Mouse (Mus musculus): ENCODE results near the gene Arpc4. TPM values are rescaled to one million over a fixed set of nuclear protein-coding genes. Genes with fewer than 3 reads are reported as not detected.

Arpc4 gene
- total and polyA plus RNA-seq, 3 experiments: 231 to 375 TPM; not detected in 1

DNA sequence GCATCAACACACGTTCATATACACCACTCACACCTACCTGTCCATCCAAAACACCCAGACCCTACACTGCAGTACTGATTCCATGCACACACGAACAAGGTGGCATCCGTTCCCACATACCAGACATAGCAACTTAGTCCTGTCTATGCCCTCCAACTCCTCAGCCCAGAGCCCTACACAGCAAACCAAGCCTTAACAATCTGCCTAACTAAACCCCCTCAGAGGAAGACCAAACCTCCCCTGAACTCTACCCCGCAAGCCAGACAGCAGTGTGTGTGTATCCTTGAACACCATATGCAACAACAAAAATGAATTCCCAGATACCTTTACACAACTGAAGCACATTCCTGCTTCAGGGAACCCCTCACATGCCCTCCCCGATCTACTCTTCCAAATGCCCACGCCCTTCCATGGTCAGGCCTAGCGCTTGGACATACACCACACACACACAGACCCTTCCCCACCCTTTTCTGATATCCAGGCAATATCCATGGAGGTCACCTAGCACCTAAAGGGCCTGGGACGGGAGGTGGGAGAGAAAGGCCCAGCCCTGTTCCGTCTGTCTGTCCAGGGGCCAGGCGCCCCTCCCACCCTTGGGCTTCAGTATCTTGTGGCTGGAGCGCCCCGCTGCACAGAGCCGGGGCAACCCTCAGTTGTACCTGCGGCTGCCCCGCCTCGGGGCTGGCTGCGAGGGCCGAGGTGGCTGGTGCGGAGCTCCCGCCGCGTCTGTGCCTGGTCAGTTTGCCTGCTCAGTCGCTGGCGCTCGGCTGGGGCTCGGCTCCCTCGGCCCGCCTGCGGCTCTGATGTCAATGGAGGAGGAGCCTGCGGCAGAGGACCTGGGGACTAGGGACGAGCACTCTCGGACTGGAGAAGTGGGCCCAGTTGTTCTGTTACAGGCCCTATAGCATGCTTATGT lies 34.5 kb upstream of the Arpc4 start, which contains the start of gene Camk1:
Gene Camk1, minus strand, starts transcription at position 808 of the 916 bp plus-strand sequence.
- DNase-seq (ENCODE audit: low read depth, low spot score): peak; percentile 67
- Histone ChIP-seq H3K36me3 (ENCODE audit: control insufficient read depth in 1 of 2, insufficient read depth in 2 of 2, low read length in 2 of 2) (peaks cover 0 to 6% of the 10 kb centered on the region in 2 experiments; a peak in 1 of 4 replicates), H3K9ac (ENCODE audit: control insufficient read depth, low read depth, low read length, poor library complexity, severe bottlenecking) (peak within 1 kb of the TSS; percentile 69), H3K27me3 (ENCODE audit: control insufficient read depth in 1 of 2, insufficient read depth in 2 of 2, low read length in 2 of 2) (no peaks in the 10 kb centered on the region), H3K79me2 (ENCODE audit: control insufficient read depth, insufficient read depth, low read length, poor library complexity) (no peaks in the 10 kb centered on the region), H3K4me3 (ENCODE audit: control insufficient read depth in 1 of 2, insufficient read depth in 1 of 2, low read depth in 2 of 2, low read length in 2 of 2) (peak within 1 kb of the TSS; percentile 66 to 83), H3K4me1 (ENCODE audit: control insufficient read depth in 1 of 2, insufficient read depth in 2 of 2, low read length in 2 of 2) (peaks cover 4 to 18% of the 10 kb centered on the region in 2 experiments), H3K27ac (ENCODE audit: control insufficient read depth, low read depth, low read length) (no peak within 1 kb of the TSS), H3K9me3 (replicated peaks; ENCODE audit: insufficient read depth, low read length) (no peaks in the 10 kb centered on the region)
- TF ChIP-seq POLR2A (IDR thresholded peaks at IDR 0.05; ENCODE audit: control insufficient read depth in 1 of 2, insufficient read depth in 1 of 2, low read depth in 1 of 2, low read length in 2 of 2, poor library complexity in 1 of 2) (peak in 1 of 2 experiments; percentile 54; a peak in 2 of 4 replicates), MAX (IDR thresholded peaks at IDR 0.05; ENCODE audit: low read length) (no peak), GATA1 (IDR thresholded peaks at IDR 0.05; ENCODE audit: low read depth, low read length) (no peak), NELFE (IDR thresholded peaks at IDR 0.05; ENCODE audit: low read depth, low read length) (0 out of 2 replicates have a peak, but pooled peaks have one; percentile 26)

DNA sequence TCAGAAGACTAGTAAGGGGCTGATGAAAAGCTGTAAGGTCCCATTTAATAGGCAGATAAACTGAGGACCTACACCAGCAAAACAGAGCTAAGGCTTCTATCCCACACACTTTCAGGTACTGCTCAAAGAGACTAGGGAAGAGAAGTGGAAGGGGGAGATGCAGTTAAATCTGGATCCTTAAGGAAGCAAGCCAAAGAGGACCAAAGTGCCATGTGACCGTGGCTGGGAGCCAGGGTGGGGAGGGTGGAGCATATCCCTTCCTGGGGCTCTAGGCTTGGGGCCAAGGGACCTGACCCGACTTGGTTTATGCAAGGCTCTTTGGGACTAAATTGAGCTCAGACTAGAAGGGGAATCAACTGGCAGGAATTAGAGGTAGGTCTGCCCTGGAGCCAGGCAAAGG lies 33.6 kb upstream of the Arpc4 start:
- no peaks in the 10 kb centered on the region for H3K79me2 ChIP-seq (ENCODE audit: control insufficient read depth, insufficient read depth, low read length, poor library complexity)
- H3K36me3 ChIP-seq (ENCODE audit: control insufficient read depth in 1 of 2, insufficient read depth in 2 of 2, low read length in 2 of 2): peaks cover 0 to 6% of the 10 kb centered on the region in 2 experiments; a peak in 1 of 4 replicates
- DNase-seq (ENCODE audit: low read depth, low spot score): peak; percentile 38
- H3K27me3 ChIP-seq (ENCODE audit: control insufficient read depth in 1 of 2, insufficient read depth in 2 of 2, low read length in 2 of 2): no peaks in the 10 kb centered on the region
- peak; percentile 73 for TF ChIP-seq USF1 (IDR thresholded peaks at IDR 0.05; ENCODE audit: low read depth, low read length)
- no peak for TF ChIP-seq USF2 (IDR thresholded peaks at IDR 0.05; ENCODE audit: borderline replicate concordance in 1 of 2, insufficient read depth in 1 of 2, low read depth in 1 of 2, low read length in 2 of 2)
- no peak overlapping the region for H3K27ac ChIP-seq (ENCODE audit: control insufficient read depth, low read depth, low read length)
- peaks cover 4 to 18% of the 10 kb centered on the region in 2 experiments for H3K4me1 ChIP-seq (ENCODE audit: control insufficient read depth in 1 of 2, insufficient read depth in 2 of 2, low read length in 2 of 2)
- H3K9ac ChIP-seq (ENCODE audit: control insufficient read depth, low read depth, low read length, poor library complexity, severe bottlenecking): peak overlapping the region; percentile 69; the same call in 1 of the 2 replicates
- no peaks in the 10 kb centered on the region for H3K9me3 ChIP-seq (replicated peaks; ENCODE audit: insufficient read depth, low read length)
- peak overlapping the region; percentile 66 to 83 for H3K4me3 ChIP-seq (ENCODE audit: control insufficient read depth in 1 of 2, insufficient read depth in 1 of 2, low read depth in 2 of 2, low read length in 2 of 2)

GRCm38 (mm10) chr6:113346897-113347296 lies 31.0 kb upstream of the Arpc4 start:
- no peaks in the 10 kb centered on the region for H3K27me3 ChIP-seq (ENCODE audit: control insufficient read depth in 1 of 2, insufficient read depth in 2 of 2, low read length in 2 of 2)
- no peak overlapping the region for H3K27ac ChIP-seq (ENCODE audit: control insufficient read depth, low read depth, low read length)
- TF ChIP-seq TCF12 (IDR thresholded peaks at IDR 0.05; ENCODE audit: low read depth, low read length) (no peak), RCOR1 (IDR thresholded peaks at IDR 0.05; ENCODE audit: low read depth, low read length) (no peak), MAFK (IDR thresholded peaks at IDR 0.05; ENCODE audit: borderline replicate concordance, low read depth, low read length) (no peak), GABPA (IDR thresholded peaks at IDR 0.05; ENCODE audit: low read depth, low read length) (no peak), POLR2AphosphoS2 (IDR thresholded peaks at IDR 0.05; ENCODE audit: low read length) (no peak), E2F4 (IDR thresholded peaks at IDR 0.05; ENCODE audit: borderline replicate concordance, low read depth, low read length) (no peak), KAT2A (conservative IDR thresholded peaks at IDR 0.05; ENCODE audit: low read depth, low read length) (no peak), ZMIZ1 (IDR thresholded peaks at IDR 0.05; ENCODE audit: low read depth, low read length) (no peak), USF2 (IDR thresholded peaks at IDR 0.05; ENCODE audit: borderline replicate concordance in 1 of 2, insufficient read depth in 1 of 2, low read depth in 1 of 2, low read length in 2 of 2) (no peak), NELFE (IDR thresholded peaks at IDR 0.05; ENCODE audit: low read depth, low read length) (no peak), POLR2A (IDR thresholded peaks at IDR 0.05; ENCODE audit: control insufficient read depth in 1 of 2, insufficient read depth in 1 of 2, low read depth in 1 of 2, low read length in 2 of 2, poor library complexity in 1 of 2) (no peak), ELF1 (IDR thresholded peaks at IDR 0.05; ENCODE audit: low read depth, low read length) (no peak), HCFC1 (IDR thresholded peaks at IDR 0.05; ENCODE audit: low read depth, low read length) (no peak)
- H3K4me1 ChIP-seq (ENCODE audit: control insufficient read depth in 1 of 2, insufficient read depth in 2 of 2, low read length in 2 of 2): peaks cover 7 to 24% of the 10 kb centered on the region in 2 experiments
- H3K36me3 ChIP-seq (ENCODE audit: control insufficient read depth in 1 of 2, insufficient read depth in 2 of 2, low read length in 2 of 2): peaks cover 0 to 13% of the 10 kb centered on the region in 2 experiments; a peak in 2 of 4 replicates
- H3K9ac ChIP-seq (ENCODE audit: control insufficient read depth, low read depth, low read length, poor library complexity, severe bottlenecking): no peak overlapping the region
- H3K9me3 ChIP-seq (replicated peaks; ENCODE audit: insufficient read depth, low read length): no peaks in the 10 kb centered on the region
- no peaks in the 10 kb centered on the region for H3K79me2 ChIP-seq (ENCODE audit: control insufficient read depth, insufficient read depth, low read length, poor library complexity)
- DNase-seq (ENCODE audit: low read depth, low spot score): no peak
- no peak overlapping the region for H3K4me3 ChIP-seq (ENCODE audit: control insufficient read depth in 1 of 2, insufficient read depth in 1 of 2, low read depth in 2 of 2, low read length in 2 of 2)

Data from MEL (cell line).